Mouse (Mus musculus): ENCODE measurements at regions not wholly inside any gene's neighbourhood (a gene's known extent, or its start where the extent isn't known, plus 50 kb on each side); places are given as distances from the start of the nearest gene placed in this dataset.

DNA sequence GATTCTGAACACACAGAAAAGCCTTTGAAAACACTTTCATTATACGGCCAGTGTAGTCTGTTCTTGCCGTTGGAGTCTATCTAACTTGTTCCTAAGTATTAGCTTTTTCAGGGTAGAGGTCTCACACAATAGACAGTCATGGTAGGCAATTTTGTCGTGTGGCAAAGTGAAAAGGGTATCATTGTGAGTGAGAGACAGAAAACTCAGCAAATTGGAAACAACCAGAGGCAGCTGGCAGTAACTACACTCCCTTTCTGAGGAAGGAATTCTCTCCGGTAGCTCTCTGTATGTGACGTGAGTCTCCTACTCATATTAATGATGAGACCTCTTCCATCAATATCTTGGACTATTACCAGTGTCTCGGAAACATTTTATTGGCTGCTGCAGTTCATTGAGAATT lies 413.8 kb upstream of the Hnrnpa3 start:
- no peak for DNase-seq

DNA sequence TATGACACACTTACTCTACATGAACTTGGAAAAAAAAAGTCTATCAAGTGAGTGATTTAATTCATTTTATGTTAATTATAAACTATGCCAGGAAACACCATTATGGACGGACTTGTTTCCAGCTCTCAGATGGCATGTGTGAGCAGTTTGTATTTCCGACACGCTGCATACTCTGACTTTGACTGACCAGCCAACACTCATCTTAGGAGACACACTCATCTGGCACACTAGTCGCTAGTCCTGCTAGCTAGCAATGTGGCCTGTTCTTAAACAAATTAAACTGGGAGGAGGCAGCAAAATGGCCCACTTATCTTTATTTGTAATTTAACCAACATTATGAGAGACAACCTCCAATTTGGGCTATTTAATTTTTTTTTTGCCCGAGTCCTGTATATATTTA lies 413.4 kb upstream of the Hnrnpa3 start:
- no peak for DNase-seq

DNA sequence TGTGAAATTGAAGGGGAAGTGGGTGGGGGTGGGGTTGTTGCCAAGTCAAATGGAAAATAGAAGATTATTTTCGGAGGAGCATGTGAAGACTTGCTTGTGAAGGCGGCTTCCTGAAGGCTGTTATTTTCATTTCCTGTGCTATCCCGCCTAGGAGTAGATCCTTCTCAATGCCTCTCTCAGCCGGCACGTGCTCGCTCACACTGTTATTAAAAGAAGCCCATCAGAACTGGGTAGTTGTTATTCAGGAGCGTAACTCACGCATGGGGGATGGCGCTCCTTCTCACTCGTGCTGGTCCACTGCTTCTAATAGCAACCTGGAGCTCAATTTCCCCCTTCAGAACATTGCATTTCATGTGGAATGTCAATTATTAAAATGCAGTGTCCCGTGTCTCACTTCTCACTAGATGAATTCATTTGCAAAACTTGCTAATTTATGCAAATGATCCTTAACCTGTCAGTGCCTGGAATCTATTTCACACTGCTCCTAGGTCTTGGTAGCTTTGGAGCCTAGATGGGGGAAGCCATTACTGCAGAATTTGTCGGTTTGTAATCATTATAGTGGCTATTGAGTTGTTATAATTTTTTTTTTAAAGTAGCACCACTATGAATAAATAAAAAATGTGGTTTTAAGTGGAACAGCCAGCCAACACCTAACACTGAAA lies 412.8 kb upstream of the Hnrnpa3 start:
- DNase-seq: peak; percentile 9 to 26

DNA sequence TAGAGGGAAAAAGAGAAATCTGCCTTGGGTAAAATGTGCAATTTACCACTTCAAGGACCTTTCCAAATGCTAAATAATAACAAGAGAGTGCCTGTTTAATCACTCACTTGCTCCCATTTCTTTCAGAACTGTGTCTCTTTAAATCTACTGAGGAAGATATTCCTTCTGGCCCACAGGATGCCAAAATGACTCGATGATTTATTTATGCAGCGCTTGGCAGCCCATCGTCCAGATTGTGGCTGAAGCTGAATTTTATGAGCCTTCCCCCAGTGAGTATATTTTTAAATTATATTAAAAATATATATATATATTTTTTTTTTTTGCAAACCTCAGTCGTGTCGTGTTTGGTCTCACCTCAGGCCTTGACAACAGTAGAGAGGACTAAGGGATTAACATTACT lies 410.8 kb upstream of the Hnrnpa3 start:
- no peak for DNase-seq

GRCm38 (mm10) chr2:75250507-75250906 lies 408.6 kb upstream of the Hnrnpa3 start:
- peak in 1 of 2 experiments; percentile 25 for DNase-seq

DNA sequence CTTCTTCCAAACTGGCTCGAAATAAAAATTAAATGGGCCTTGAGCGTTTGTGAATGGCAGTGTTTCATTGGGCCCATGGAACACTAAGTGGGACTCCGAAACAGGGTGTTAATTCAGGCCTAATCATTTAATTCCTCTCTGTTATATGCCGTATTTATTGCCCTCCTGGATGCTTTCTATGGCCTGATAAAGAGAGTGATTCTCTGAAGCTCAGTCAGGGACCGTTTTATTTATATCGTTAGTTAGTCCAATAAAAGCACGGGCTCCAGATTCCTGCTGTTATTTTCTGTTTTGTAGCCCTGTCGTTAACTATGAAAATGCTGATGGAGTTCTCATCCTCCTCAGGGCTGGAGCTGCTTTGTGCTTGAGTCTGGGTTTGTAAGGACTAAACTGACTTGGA lies 406.2 kb upstream of the Hnrnpa3 start:
- DNase-seq: no peak

GRCm38 (mm10) chr2:75265218-75265617 lies 393.8 kb upstream of the Hnrnpa3 start:
- no peak for DNase-seq

GRCm38 (mm10) chr2:75265739-75266699 lies 393.0 kb upstream of the Hnrnpa3 start:
- DNase-seq: no peak

DNA sequence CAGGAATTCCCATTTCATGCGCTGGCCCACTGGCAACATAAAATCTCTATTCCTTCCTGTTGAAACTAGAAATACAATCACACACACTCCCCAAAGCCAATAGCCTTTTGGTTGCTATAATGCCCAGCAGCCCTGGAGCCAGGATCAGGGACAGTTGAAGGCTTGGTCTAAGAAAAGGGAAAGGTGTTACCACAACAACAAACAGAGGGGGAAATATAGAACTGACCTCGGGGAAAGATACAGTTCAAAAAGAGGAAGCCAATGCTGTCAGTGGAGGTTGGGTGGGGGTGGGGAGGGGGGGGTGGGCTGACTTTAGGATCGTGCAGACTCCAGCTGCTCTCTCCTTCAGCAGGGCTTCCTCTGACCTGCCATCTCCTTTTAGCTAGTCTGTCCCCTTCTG lies 391.1 kb upstream of the Hnrnpa3 start:
- no peak for DNase-seq

DNA sequence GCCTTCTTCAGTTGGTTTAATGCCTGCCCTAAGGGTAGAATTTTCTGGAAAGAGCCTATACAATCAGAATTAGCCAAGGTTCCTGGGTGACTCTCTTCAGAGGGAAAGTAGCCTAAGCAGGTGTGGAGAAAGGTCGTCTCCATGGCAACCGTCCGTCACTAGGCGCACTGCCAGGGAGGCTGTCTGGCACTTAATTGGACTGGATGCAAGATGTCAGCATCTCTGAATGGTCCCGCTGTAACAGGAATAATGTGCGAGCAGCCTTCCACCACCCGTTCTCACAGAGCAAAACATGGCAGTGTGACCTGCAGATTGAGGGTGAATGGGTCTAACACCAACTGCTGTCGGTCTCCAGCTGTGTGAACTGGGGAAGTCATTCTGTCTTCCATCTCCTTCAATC lies 389.6 kb upstream of the Hnrnpa3 start:
- peak; percentile 25 to 45 for DNase-seq

DNA sequence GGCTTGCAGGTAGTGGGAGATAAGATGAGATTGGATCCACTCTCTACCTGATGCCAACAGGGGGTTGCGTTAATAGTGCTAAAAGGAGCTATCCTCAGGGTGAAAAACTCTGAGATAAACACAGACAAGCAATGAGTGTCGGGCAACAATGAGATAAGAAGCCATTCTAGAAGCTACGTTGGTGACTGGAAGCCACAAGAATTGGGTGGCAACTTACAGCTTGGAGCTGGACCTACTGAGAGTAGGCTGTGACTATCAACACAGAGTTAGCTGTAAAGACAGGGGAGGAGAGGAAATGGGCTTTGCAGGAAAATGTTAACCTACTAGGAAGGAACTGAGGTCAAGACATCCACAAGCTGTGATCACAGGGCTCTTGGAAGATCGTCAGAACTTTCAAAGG lies 388.9 kb upstream of the Hnrnpa3 start:
- DNase-seq: no peak

GRCm38 (mm10) chr2:75287900-75288299 lies 371.2 kb upstream of the Hnrnpa3 start:
- DNase-seq: no peak

- no peak for DNase-seq
Observed at GRCm38 (mm10) chr2:75291674-75292073, 367.4 kb upstream of the Hnrnpa3 start.

- DNase-seq: peak; percentile 35 to 40
Observed at GRCm38 (mm10) chr2:75306821-75307220, 352.2 kb upstream of the Hnrnpa3 start.

DNA sequence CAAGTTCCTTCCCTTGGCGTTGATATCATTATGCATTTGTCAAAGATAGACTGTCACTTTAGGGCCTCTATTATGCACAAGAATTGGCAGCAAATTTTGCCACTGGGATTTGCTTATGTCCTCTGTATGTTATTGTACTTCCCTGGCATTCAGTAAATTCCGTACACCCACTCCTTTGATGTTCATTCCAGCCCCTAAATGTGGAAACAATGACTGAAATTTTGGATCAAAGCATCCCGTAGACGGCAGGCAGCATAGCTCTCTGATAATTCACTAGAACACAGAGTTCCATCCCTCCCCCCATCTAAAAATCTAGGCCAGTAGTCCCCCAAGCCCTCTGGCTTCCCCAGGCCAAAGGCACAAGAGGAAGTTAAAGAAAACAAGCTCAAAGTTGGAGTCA lies 347.9 kb upstream of the Hnrnpa3 start:
- DNase-seq: no peak

GRCm38 (mm10) chr2:75312246-75312645 lies 346.8 kb upstream of the Hnrnpa3 start:
- DNase-seq: peak; percentile 47 to 74

DNA sequence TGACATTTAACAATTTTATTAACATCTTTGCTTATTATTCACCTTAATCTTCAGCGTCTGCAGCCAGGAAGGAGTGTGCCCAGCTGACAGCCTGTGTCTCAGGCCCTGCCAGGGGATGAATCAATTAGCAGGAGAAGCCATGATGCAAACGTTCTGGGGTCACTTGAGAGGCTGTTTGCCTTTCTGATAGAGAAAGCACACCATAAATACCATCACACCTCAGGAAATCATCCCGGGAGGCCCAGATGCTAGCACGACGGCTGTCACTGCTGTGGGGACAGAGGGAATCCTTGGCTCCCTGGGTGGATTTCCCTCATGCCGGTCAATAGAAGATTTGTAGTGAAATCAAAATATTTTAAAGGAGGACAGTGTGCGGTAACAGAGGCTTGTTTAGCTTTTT lies 343.7 kb upstream of the Hnrnpa3 start:
- DNase-seq: no peak

- DNase-seq: peak in 1 of 2 experiments; percentile 7
Observed at GRCm38 (mm10) chr2:75318190-75318589, 340.9 kb upstream of the Hnrnpa3 start.

DNA sequence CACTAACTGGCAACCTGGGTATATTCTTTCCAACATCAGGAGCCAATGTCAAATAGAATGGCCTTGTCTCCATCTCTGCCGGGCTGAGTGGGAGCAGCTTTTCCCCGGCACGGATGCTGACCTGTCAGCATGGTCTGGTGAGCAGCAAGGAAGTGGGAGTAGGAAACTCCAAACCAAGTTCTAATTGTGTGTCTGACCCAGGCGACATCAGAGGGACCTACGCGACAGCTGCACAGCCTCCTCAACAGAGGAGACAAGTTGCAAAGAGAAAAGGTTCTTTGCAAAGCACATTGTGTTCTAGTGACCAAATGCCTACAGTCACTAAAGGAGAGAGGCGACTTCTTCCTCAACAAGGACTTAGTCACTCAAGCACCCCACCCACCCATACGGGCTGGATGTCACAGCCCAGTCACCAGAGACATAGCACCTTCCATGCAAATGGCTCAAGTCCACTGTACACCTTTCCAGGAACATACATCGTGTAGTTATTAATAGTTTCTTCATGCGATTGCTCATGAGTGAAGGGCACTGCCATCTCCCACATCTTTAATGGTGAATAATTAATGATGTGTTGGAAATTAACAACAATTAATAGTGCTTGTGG lies 334.8 kb upstream of the Hnrnpa3 start:
- DNase-seq: peak in 1 of 2 experiments; percentile 8

- no peak for DNase-seq
Observed at GRCm38 (mm10) chr2:75329598-75329997, 329.5 kb upstream of the Hnrnpa3 start.

DNA sequence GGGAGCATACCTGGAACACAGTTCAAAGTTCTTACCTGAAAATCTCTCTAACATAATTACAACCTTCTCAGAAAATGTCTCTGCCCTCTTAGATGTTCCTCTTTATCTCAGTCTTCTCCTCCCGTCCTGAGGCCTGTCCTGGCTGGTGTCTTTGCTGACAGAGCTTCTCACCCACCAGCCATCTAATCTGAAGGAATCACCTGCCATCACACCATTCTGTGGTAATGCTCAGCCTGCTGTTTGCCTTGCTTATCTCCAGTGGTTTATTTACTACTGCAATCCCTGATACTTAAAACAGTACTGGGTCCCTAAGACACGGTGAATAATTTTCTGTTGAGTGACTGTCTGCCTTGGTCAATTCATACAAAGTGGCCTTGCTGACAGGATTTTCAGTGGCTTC lies 317.8 kb upstream of the Hnrnpa3 start:
- DNase-seq: no peak

GRCm38 (mm10) chr2:75341726-75342280 lies 317.3 kb upstream of the Hnrnpa3 start:
- no peak for DNase-seq

DNA sequence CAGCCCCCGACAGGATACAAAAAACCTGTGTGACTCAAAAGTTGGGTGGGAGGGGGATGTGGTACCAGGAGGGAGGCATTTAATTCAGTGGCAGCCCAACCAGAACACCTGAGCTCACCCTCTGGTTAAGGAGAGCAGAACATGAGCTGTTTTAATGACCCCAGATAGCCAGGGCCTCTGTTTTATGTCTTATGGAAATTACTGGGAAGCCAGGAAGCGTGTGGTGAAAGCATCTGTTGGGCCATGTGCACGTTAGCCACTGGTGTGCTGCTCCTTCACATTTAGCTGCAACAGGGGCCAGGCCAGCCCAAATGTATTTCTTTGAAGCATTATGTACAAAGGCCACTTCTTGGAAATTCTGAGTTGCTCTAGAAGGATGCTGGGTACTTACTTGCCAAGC lies 308.2 kb upstream of the Hnrnpa3 start:
- DNase-seq: no peak

Measured in kidney, postnatal 36 days (tissue).